Mouse (Mus musculus) G1E (cell line): ENCODE data around the gene Nfkbib. TPM values are rescaled to one million over a fixed set of nuclear protein-coding genes. Genes with fewer than 3 reads are reported as not detected.

Experiments
- ATAC-seq: 2 replicates; pipeline ENCODE4 v1.8.0; 2016; ENCODE audit warnings: mild to moderate bottlenecking; ENCODE audit not compliant: insufficient number of reproducible peaks, poor library complexity, low FRiP score, severe bottlenecking; ENCODE audit errors: extremely low read depth
- DNase-seq: peaks from one replicate; pipeline ENCODE4 v3.0.0; 2012; ENCODE audit warnings: low spot score
- H3K27me3 ChIP-seq: 2 replicates; pipeline ENCODE4 v1.6.1; 2012; ENCODE audit warnings: mild to moderate bottlenecking, low read length, inconsistent platforms; ENCODE audit not compliant: insufficient read depth
- H3K36me3 ChIP-seq: replicated peaks from 2 replicates; pipeline ENCODE3; 2012; ENCODE audit warnings: mild to moderate bottlenecking, inconsistent platforms
- H3K4me1 ChIP-seq: 2 replicates; pipeline ENCODE4 v1.6.1; 2012; ENCODE audit warnings: low read depth, low read length, inconsistent platforms, mixed read lengths; ENCODE audit not compliant: insufficient read depth
- H3K4me3 ChIP-seq: 2 replicates; pipeline ENCODE4 v1.5.1; 2012; ENCODE audit warnings: low read depth, mild to moderate bottlenecking, inconsistent platforms, low read length, moderate library complexity, mixed read lengths
- H3K9me3 ChIP-seq: replicated peaks from 2 replicates; pipeline ENCODE4 v1.6.1; 2012; ENCODE audit warnings: inconsistent platforms
- CTCF ChIP-seq: IDR thresholded peaks from 2 replicates; pipeline ENCODE4 v1.5.1; 2012; ENCODE audit warnings: low read depth, low read length, inconsistent platforms, mixed read lengths
- GATA1 ChIP-seq: IDR thresholded peaks from 2 replicates; pipeline ENCODE4 v1.6.1; 2012; ENCODE audit warnings: borderline replicate concordance, low read length, inconsistent platforms, mixed read lengths
- GATA2 ChIP-seq: IDR thresholded peaks from 2 replicates; pipeline ENCODE4 v1.6.1; 2012; ENCODE audit warnings: low read depth, low read length, inconsistent platforms, borderline replicate concordance
- POLR2AphosphoS5 ChIP-seq: IDR thresholded peaks from 2 replicates; pipeline ENCODE4 v1.6.1; 2012; ENCODE audit warnings: low read depth, low read length, inconsistent platforms; ENCODE audit not compliant: insufficient replicate concordance
- TAL1 ChIP-seq: conservative IDR thresholded peaks from 2 replicates; pipeline ENCODE4 v1.6.1; 2012; ENCODE audit warnings: low read depth, low read length, inconsistent platforms, mixed read lengths
- polyA plus RNA-seq: library from polyadenylated mRNA; stranded (reverse); fragments of >175 nt; gene quantifications from 2 replicates; pipeline ENCODE4 v1.2.3, GENCODE M21; 2012
- total RNA-seq, 2 experiments: library from RNA; stranded (forward) in 1 of 2; stranded (reverse) in 1 of 2; fragments of 200-1000 nt in 1 of 2; fragments of >200 nt in 1 of 2; fragmentation: Nextera tagmentation in 1 of 2; gene quantifications; 2 replicates each; pipeline ENCODE4 v1.2.3; 2014 to 2017

Nfkbib gene
- total and polyA plus RNA-seq, 3 experiments, result 10.7 to 109 (median 30.4) TPM

DNA sequence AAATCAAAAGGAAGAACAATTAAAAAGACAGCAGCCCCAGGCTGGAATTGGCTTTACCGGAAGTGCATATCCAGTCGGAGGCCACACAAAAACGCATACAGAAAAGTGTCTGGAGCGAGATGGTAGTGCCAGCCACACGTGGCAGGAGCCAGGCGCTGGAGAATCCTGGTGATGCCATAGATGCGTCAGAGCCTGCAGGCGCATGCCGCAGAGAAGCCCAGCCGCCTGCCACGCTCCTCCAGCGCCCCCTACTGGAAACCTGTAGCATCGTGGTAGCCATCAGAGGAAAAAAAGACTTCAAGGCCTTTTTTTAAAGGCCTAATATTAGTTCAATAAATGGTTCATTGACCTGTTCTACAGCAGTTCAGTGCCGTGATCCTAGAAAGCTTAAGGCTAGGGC is 40.7 kb downstream of the Nfkbib start:
- DNase-seq (no peak), ATAC-seq (no peak)
- H3K4me1 ChIP-seq, result no peaks in the 10 kb centered on the region
- H3K4me3 ChIP-seq, result no peak overlapping the region
- H3K27me3 ChIP-seq, result peaks cover 7% of the 10 kb centered on the region; the same call in 1 of the 2 replicates
- H3K36me3 ChIP-seq, result no peaks in the 10 kb centered on the region
- TF ChIP-seq POLR2AphosphoS5 (no peak), GATA2 (no peak), CTCF (no peak), TAL1 (no peak), GATA1 (no peak)
- peaks cover 4% of the 10 kb centered on the region for H3K9me3 ChIP-seq

DNA sequence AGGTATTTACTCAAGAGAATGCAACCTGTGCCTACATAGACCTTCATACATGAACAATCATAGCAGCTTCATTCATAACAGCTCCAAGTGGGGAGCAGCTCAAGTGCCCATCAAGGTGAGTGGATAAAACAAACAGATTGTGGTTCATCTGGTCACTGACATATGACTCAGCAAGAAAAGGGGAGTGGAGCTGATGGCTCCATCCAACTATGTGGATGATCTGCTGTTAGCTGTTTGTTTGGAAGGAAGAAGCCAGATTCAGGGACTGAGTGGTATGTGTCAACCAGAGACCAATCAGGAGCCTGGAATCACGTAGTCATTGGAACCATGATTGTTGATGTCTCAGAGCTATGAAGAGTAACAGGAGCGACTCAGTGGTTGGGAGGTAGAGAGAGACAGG is 42.7 kb downstream of the Nfkbib start:
- H3K4me1 ChIP-seq, result no peaks in the 10 kb centered on the region
- peaks cover 4% of the 10 kb centered on the region for H3K9me3 ChIP-seq
- H3K27me3 ChIP-seq, result peaks cover 7% of the 10 kb centered on the region; the same call in 1 of the 2 replicates
- no peak for ATAC-seq
- H3K36me3 ChIP-seq, result no peaks in the 10 kb centered on the region
- TF ChIP-seq TAL1 (no peak), GATA1 (no peak), CTCF (no peak), POLR2AphosphoS5 (no peak), GATA2 (no peak)
- no peak for DNase-seq
- no peak overlapping the region for H3K4me3 ChIP-seq

DNA sequence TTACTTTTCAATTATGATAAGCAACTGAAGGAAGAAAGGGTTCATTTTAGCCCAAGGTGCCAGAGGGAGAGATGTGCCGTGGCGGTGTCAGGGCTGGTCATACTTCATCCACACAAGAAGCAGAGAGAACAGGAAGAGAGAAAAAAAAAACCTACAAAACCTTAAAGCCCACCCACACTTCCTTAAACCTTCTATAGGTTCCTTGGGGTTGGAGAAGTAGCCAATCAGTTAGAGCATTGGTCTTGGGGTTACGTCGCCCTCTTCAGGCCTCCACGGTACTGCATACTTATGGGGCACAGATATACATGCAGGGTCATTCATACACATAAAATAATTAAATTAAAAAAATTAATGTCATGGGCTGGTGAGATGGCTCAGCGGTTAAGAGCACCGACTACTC is 45.2 kb downstream of the Nfkbib start:
- Histone ChIP-seq H3K4me1 (no peaks in the 10 kb centered on the region), H3K9me3 (peaks cover 4% of the 10 kb centered on the region), H3K4me3 (no peak overlapping the region), H3K36me3 (no peaks in the 10 kb centered on the region), H3K27me3 (no peaks in the 10 kb centered on the region)
- DNase-seq (no peak), ATAC-seq (no peak)
- TF ChIP-seq GATA1 (no peak), GATA2 (no peak), TAL1 (no peak), POLR2AphosphoS5 (no peak), CTCF (no peak)

DNA sequence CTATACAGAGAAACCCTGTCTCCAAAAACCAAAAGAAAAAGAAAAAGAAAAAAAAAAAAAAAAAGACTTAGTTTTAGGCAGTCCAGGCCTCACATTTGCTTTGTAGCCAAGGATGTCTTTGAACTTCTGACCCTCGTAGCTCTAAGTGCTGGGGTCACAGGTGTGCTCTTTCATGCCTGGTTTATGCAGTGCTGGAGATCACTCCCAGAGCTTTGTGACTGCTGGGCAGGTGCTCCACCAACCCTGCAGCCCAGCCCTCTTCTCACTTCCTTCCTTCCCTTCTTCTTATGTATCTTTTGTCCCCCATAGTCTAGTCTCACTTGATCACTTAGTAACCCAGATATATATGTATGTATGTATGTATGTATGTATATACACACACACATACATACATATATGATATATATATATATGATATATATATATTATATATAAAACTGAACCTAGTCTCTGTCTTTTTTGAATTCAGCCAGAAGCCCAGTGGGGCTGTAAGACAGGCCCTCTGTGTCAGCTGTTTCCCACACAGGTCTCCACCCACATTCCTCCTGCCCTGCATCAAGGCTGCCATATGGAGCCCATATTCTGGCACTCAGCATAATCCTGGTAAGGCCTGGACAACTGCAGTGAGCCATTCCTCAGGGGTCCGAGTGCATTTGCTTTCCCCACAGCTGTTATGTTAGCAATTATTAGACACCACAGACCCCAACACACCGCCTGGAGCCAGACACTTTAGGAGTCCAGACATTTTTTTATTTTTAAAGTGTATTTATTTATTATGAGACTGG is 46.4 kb downstream of the Nfkbib start:
- Histone ChIP-seq H3K36me3 (no peaks in the 10 kb centered on the region), H3K9me3 (peaks cover 4% of the 10 kb centered on the region), H3K4me1 (no peaks in the 10 kb centered on the region), H3K4me3 (no peak overlapping the region), H3K27me3 (no peaks in the 10 kb centered on the region; the same call in 1 of the 2 replicates)
- TF ChIP-seq GATA1, result no peak
- no peak for TF ChIP-seq POLR2AphosphoS5
- TF ChIP-seq CTCF, result no peak
- no peak for TF ChIP-seq TAL1
- TF ChIP-seq GATA2, result no peak
- ATAC-seq (no peak), DNase-seq (no peak)

DNA sequence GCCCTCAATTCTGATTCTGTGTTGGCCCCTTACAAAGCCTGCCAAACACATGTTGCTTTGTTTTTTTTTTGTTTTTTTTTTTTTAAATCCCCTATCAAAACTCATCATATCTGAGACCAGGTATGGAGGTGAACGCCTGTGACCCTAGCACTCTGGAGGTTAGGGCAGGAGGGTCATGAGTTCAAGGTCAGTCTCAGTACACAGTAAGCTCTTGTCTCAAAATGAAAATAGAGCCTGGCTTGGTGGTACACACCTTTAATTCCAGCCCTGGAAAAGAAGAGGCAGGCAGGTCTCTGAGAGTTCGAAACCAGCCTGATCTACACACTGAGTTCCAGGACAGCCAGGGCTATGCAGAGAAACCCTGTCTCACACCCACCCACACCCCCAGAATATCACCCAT is 47.7 kb downstream of the Nfkbib start:
- H3K4me1 ChIP-seq, result no peaks in the 10 kb centered on the region
- DNase-seq (no peak), ATAC-seq (no peak)
- TF ChIP-seq GATA2, result no peak
- no peak for TF ChIP-seq GATA1
- no peak for TF ChIP-seq TAL1
- no peak for TF ChIP-seq CTCF
- no peak for TF ChIP-seq POLR2AphosphoS5
- peaks cover 2% of the 10 kb centered on the region for H3K9me3 ChIP-seq
- no peak overlapping the region for H3K4me3 ChIP-seq
- H3K36me3 ChIP-seq, result no peaks in the 10 kb centered on the region
- H3K27me3 ChIP-seq, result no peaks in the 10 kb centered on the region; the same call in 1 of the 2 replicates

DNA sequence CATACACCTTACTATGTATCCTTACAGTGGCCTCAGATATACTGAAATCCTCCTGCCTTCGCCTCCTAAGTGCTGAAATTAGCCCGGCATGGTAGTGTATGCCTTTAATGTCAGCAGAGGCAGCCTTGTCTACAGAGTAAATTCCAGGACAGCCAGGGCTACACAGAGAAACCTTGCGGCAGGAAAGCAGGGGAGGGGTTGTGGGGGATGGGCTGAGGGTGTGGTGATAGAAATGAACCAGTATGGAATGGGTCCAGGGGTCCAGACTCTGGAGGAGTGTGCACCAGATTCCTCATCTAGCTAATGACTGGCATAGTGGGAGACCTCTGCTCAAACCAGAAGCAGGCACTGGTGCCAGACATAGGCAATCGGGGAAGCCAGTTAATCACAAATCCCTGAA is 48.2 kb downstream of the Nfkbib start:
- Histone ChIP-seq H3K27me3 (no peaks in the 10 kb centered on the region; the same call in 1 of the 2 replicates), H3K36me3 (no peaks in the 10 kb centered on the region), H3K9me3 (no peaks in the 10 kb centered on the region), H3K4me1 (no peaks in the 10 kb centered on the region), H3K4me3 (no peak overlapping the region)
- no peak for ATAC-seq
- no peak for TF ChIP-seq TAL1
- no peak for TF ChIP-seq GATA2
- no peak for TF ChIP-seq POLR2AphosphoS5
- no peak for TF ChIP-seq CTCF
- TF ChIP-seq GATA1, result no peak
- DNase-seq, result no peak
